Mouse (Mus musculus): Measurements from ENCODE around the gene Gm3486.
"Not testable (repeated sequence)": the region's sequence is repeated elsewhere in the genome, so short reads cannot be mapped to it uniquely, and the experiment has no call there.

Gene Gm3486

GRCm38 (mm10) chr14:41489385-41489784, at the start of gene Gm3486:
Gene Gm3486, minus strand, starts transcription at chr14:41489485.
- not testable (repeated sequence) for DNase-seq (ENCODE audit: low read depth, low spot score)

GRCm38 (mm10) chr14:41524695-41525094, 35.4 kb upstream of the Gm3486 start:
- not testable (repeated sequence) for DNase-seq (ENCODE audit: low read depth, low spot score)

- DNase-seq (ENCODE audit: low read depth, low spot score), result not testable (repeated sequence)
Measured at GRCm38 (mm10) chr14:41520683-41521082, 31.4 kb upstream of the Gm3486 start.

GRCm38 (mm10) chr14:41453418-41453817, 35.9 kb downstream of the Gm3486 start, which contains the start of gene Gm7954:
Gene Gm7954, minus strand, starts transcription at chr14:41453518.
- not testable (repeated sequence) for DNase-seq (ENCODE audit: low read depth, low spot score)
